Mouse (Mus musculus) liver, adult 2 months (tissue): ENCODE measurements at regions not wholly inside any gene's neighbourhood (a gene's known extent, or its start where the extent isn't known, plus 50 kb on each side); places are given as distances from the start of the nearest gene placed in this dataset.

ENCODE experiments used
- CTCF ChIP-seq: fragments of 200-500 bp; IDR thresholded peaks from 2 replicates; pipeline ENCODE4 v1.5.1; 2011; ENCODE audit warnings: low read depth, low read length, control low read depth
- POLR2A ChIP-seq: fragments of 200-500 bp; IDR thresholded peaks from 2 replicates; pipeline ENCODE4 v1.6.1; 2011; ENCODE audit warnings: low read length, control low read depth; ENCODE audit not compliant: insufficient read depth; ENCODE audit errors: extremely low read depth

- TF ChIP-seq POLR2A (no peak), CTCF (no peak)
Observed at GRCm38 (mm10) chr3:121584317-121584716, 52.1 kb upstream of the Slc44a3 start.
